Mouse (Mus musculus): ENCODE results near the gene Prickle2. TPM values are rescaled to one million over a fixed set of nuclear protein-coding genes. Genes with fewer than 3 reads are reported as not detected.

Gene Prickle2
- polyA plus RNA-seq, 1 experiment from 2014 or later = 1.7 TPM

DNA sequence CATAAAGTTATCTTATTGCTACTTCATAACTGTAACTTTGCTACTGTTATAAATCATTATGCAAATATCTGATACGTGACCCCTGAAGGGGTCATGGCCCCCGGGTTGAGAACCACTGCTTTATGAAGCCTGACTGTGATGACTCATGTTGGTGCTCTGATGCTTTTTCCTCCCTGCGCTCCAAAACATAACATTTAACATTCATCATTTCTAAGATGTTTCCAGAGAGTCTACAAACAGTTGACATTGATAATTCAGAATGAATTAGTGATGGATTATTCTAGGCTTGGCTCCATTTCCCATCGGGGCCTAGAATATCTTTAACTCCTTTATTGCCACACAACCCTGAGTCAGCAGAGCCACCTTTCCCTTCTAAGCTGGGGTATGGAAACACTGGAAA is 247.9 kb downstream of the Prickle2 start:
- no peaks in the 10 kb centered on the region for H3K9me3 ChIP-seq (ENCODE audit: control insufficient read depth, low read length)
- no peak overlapping the region for H3K4me2 ChIP-seq
- no peak overlapping the region for H3K4me3 ChIP-seq (ENCODE audit: low read depth, low read length)
- no peak for DNase-seq (ENCODE audit: low spot score)
- ATAC-seq (replicated peaks; ENCODE audit: low FRiP score) = no peak
- 84% methylated on average over 4 of the region's 4 CpGs for WGBS
- H3K4me1 ChIP-seq (replicated peaks; ENCODE audit: control insufficient read depth, insufficient read depth, low read length) = no peaks in the 10 kb centered on the region
- no peaks in the 10 kb centered on the region for H3K27me3 ChIP-seq (replicated peaks; ENCODE audit: control insufficient read depth, insufficient read depth, low read length)
- H3K27ac ChIP-seq (ENCODE audit: low read depth, low read length) = no peak overlapping the region
- H3K9ac ChIP-seq (ENCODE audit: low read depth, low read length) = no peak overlapping the region
- no peaks in the 10 kb centered on the region for H3K36me3 ChIP-seq (ENCODE audit: control insufficient read depth, insufficient read depth, low read length)

DNA sequence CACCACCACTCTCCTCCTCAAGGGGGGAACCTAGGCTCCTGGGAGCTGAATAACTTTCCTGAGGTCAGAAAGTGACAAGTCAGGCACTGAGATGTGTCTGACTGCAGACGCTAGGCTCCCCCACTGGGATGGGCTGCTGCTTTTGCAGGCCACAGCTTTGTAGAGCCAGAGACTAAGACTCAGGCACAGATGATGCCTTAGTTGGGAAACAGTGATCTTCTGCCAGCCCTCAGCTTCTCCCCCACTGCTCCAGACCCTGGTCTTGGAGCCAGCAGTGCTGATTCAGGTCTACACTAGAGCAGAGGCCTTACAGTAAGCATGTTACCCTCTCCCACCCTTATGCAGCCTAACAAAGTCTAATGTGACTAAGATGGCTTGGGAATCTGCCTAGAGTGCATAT is 254.5 kb downstream of the Prickle2 start:
- no peaks in the 10 kb centered on the region for H3K27me3 ChIP-seq (replicated peaks; ENCODE audit: control insufficient read depth, insufficient read depth, low read length)
- H3K4me1 ChIP-seq (replicated peaks; ENCODE audit: control insufficient read depth, insufficient read depth, low read length) = no peaks in the 10 kb centered on the region
- no peaks in the 10 kb centered on the region for H3K9me3 ChIP-seq (ENCODE audit: control insufficient read depth, low read length)
- 78% methylated on average over 1 of the region's 1 CpGs for WGBS
- H3K27ac ChIP-seq (ENCODE audit: low read depth, low read length) = no peak overlapping the region
- no peaks in the 10 kb centered on the region for H3K36me3 ChIP-seq (ENCODE audit: control insufficient read depth, insufficient read depth, low read length)
- no peak overlapping the region for H3K4me2 ChIP-seq
- no peak overlapping the region for H3K9ac ChIP-seq (ENCODE audit: low read depth, low read length)
- H3K4me3 ChIP-seq (ENCODE audit: low read depth, low read length) = no peak overlapping the region
- no peak for ATAC-seq (replicated peaks; ENCODE audit: low FRiP score)
- DNase-seq (ENCODE audit: low spot score) = no peak

DNA sequence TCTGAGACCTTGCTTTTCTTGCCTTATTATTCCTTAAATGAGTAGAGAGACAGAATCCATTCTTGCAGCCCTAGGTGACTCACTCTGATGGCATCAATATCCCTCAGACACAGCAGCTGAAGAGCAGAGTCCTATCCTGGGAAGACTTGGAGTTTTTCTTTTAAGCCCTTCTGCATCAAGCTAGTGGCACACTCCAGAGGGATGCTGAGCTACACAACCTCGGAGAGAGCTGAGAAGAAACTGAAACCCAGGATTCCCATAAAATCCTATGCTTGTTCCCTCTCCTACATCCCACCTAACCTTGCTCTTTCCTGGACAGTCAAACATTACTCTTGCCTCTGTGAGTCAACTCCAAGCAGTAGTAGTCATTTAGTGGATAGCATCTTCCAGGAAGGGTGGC is 256.0 kb downstream of the Prickle2 start:
- no peak overlapping the region for H3K27ac ChIP-seq (ENCODE audit: low read depth, low read length)
- WGBS = 63% methylated on average over 1 of the region's 1 CpGs
- H3K27me3 ChIP-seq (replicated peaks; ENCODE audit: control insufficient read depth, insufficient read depth, low read length) = no peaks in the 10 kb centered on the region
- no peak for ATAC-seq (replicated peaks; ENCODE audit: low FRiP score)
- H3K4me3 ChIP-seq (ENCODE audit: low read depth, low read length) = no peak overlapping the region
- no peak overlapping the region for H3K4me2 ChIP-seq
- no peaks in the 10 kb centered on the region for H3K36me3 ChIP-seq (ENCODE audit: control insufficient read depth, insufficient read depth, low read length)
- no peaks in the 10 kb centered on the region for H3K4me1 ChIP-seq (replicated peaks; ENCODE audit: control insufficient read depth, insufficient read depth, low read length)
- no peak overlapping the region for H3K9ac ChIP-seq (ENCODE audit: low read depth, low read length)
- H3K9me3 ChIP-seq (ENCODE audit: control insufficient read depth, low read length) = no peaks in the 10 kb centered on the region
- no peak for DNase-seq (ENCODE audit: low spot score)

DNA sequence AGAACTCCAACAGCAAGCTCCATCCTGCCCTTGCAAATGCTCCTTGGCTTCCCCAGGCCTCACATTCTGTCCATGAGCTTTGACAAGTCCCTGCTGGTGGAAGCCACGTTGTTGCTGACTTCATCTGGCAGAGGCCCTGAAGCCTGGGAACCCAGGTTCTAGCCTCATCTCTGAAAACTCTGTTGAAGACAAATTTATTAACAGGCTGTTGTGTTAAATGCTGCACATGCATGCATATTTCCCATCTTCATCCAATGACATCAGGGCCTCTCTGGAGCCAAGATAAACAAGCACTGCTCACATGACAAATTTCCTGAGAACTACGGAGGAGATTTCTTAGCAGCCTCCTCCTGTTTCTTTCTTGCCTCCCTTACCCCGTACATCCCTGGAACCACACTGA is 259.3 kb downstream of the Prickle2 start:
- H3K9me3 ChIP-seq (ENCODE audit: control insufficient read depth, low read length) = no peaks in the 10 kb centered on the region
- no peak overlapping the region for H3K4me2 ChIP-seq
- 60% methylated on average over 3 of the region's 3 CpGs for WGBS
- no peaks in the 10 kb centered on the region for H3K27me3 ChIP-seq (replicated peaks; ENCODE audit: control insufficient read depth, insufficient read depth, low read length)
- no peak overlapping the region for H3K9ac ChIP-seq (ENCODE audit: low read depth, low read length)
- H3K4me3 ChIP-seq (ENCODE audit: low read depth, low read length) = no peak overlapping the region
- H3K4me1 ChIP-seq (replicated peaks; ENCODE audit: control insufficient read depth, insufficient read depth, low read length) = no peaks in the 10 kb centered on the region
- H3K36me3 ChIP-seq (ENCODE audit: control insufficient read depth, insufficient read depth, low read length) = no peaks in the 10 kb centered on the region
- ATAC-seq (replicated peaks; ENCODE audit: low FRiP score) = no peak
- H3K27ac ChIP-seq (ENCODE audit: low read depth, low read length) = no peak overlapping the region
- no peak for DNase-seq (ENCODE audit: low spot score)

DNA sequence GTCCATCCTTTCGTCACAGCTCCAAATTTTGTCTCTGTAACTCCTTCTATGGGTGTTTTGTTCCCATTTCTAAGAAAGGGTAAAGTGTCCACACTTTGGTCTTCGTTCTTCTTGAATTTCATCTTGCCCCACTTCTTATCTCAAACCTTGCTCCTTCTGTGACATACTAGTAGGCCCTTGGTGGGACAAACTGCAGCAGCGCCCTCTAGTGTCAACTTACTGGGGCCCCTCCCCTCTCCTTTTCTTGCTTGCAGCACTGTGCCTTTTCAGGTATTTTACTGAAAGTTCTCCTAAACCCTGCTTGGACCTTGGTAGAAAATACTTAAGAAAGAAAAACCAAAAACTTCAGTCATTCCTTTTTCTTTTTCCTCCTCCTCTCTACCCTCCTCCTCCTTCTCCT is 264.8 kb downstream of the Prickle2 start:
- no peaks in the 10 kb centered on the region for H3K4me1 ChIP-seq (replicated peaks; ENCODE audit: control insufficient read depth, insufficient read depth, low read length)
- H3K4me2 ChIP-seq = no peak overlapping the region
- no peaks in the 10 kb centered on the region for H3K9me3 ChIP-seq (ENCODE audit: control insufficient read depth, low read length)
- H3K4me3 ChIP-seq (ENCODE audit: low read depth, low read length) = no peak overlapping the region
- no peaks in the 10 kb centered on the region for H3K36me3 ChIP-seq (ENCODE audit: control insufficient read depth, insufficient read depth, low read length)
- no peak for ATAC-seq (replicated peaks; ENCODE audit: low FRiP score)
- no peaks in the 10 kb centered on the region for H3K27me3 ChIP-seq (replicated peaks; ENCODE audit: control insufficient read depth, insufficient read depth, low read length)
- no peak overlapping the region for H3K27ac ChIP-seq (ENCODE audit: low read depth, low read length)
- WGBS = 37% methylated on average over 2 of the region's 3 CpGs
- no peak overlapping the region for H3K9ac ChIP-seq (ENCODE audit: low read depth, low read length)
- DNase-seq (ENCODE audit: low spot score) = no peak

DNA sequence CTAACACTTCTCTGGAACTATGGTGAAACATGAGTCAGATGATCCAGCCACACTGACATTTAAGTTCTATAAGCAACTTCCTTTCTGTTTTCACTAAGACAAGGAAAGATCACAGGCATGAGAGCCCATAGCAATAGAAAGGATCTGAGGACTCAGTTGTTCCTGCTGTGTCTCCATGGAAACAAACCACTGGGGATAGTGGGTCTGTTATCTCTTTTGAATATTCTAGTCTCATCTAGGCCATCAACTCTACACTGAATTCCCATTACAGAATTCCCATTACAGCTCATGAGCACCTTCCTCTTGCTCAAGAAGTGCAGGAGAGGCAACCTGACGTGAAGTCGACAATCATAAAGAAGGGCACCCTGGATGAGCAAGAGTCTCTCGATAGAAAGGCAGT is 265.7 kb downstream of the Prickle2 start:
- H3K27ac ChIP-seq (ENCODE audit: low read depth, low read length) = no peak overlapping the region
- no peak overlapping the region for H3K4me3 ChIP-seq (ENCODE audit: low read depth, low read length)
- no peak for ATAC-seq (replicated peaks; ENCODE audit: low FRiP score)
- H3K36me3 ChIP-seq (ENCODE audit: control insufficient read depth, insufficient read depth, low read length) = no peaks in the 10 kb centered on the region
- H3K9ac ChIP-seq (ENCODE audit: low read depth, low read length) = no peak overlapping the region
- H3K27me3 ChIP-seq (replicated peaks; ENCODE audit: control insufficient read depth, insufficient read depth, low read length) = no peaks in the 10 kb centered on the region
- no peaks in the 10 kb centered on the region for H3K9me3 ChIP-seq (ENCODE audit: control insufficient read depth, low read length)
- H3K4me2 ChIP-seq = no peak overlapping the region
- WGBS = 79% methylated on average over 3 of the region's 3 CpGs
- no peak for DNase-seq (ENCODE audit: low spot score)
- no peaks in the 10 kb centered on the region for H3K4me1 ChIP-seq (replicated peaks; ENCODE audit: control insufficient read depth, insufficient read depth, low read length)

DNA sequence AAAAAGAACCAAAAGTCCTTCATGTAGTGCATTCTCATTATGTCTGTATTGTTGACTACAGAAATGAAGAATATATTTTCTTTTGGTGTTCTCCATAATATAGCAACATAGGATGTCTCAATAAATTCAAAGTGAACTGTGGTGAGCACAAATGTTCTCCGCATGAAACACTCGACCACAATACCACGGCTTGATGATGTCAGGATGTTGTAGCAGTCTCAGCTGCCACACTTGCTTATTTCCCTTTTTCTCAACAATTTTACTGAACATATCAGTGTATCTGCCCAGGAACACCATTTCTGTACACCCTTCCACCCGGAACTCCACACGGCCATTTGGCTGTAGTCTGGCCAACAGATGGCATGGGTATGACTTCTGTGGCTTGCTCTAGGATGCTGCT is 273.8 kb downstream of the Prickle2 start:
- no peak for DNase-seq (ENCODE audit: low spot score)
- no peak overlapping the region for H3K9ac ChIP-seq (ENCODE audit: low read depth, low read length)
- no peak overlapping the region for H3K4me3 ChIP-seq (ENCODE audit: low read depth, low read length)
- H3K9me3 ChIP-seq (ENCODE audit: control insufficient read depth, low read length) = no peaks in the 10 kb centered on the region
- H3K4me1 ChIP-seq (replicated peaks; ENCODE audit: control insufficient read depth, insufficient read depth, low read length) = no peaks in the 10 kb centered on the region
- 77% methylated on average over 5 of the region's 5 CpGs for WGBS
- no peak for ATAC-seq (replicated peaks; ENCODE audit: low FRiP score)
- H3K27me3 ChIP-seq (replicated peaks; ENCODE audit: control insufficient read depth, insufficient read depth, low read length) = no peaks in the 10 kb centered on the region
- no peak overlapping the region for H3K4me2 ChIP-seq
- no peaks in the 10 kb centered on the region for H3K36me3 ChIP-seq (ENCODE audit: control insufficient read depth, insufficient read depth, low read length)
- H3K27ac ChIP-seq (ENCODE audit: low read depth, low read length) = no peak overlapping the region

DNA sequence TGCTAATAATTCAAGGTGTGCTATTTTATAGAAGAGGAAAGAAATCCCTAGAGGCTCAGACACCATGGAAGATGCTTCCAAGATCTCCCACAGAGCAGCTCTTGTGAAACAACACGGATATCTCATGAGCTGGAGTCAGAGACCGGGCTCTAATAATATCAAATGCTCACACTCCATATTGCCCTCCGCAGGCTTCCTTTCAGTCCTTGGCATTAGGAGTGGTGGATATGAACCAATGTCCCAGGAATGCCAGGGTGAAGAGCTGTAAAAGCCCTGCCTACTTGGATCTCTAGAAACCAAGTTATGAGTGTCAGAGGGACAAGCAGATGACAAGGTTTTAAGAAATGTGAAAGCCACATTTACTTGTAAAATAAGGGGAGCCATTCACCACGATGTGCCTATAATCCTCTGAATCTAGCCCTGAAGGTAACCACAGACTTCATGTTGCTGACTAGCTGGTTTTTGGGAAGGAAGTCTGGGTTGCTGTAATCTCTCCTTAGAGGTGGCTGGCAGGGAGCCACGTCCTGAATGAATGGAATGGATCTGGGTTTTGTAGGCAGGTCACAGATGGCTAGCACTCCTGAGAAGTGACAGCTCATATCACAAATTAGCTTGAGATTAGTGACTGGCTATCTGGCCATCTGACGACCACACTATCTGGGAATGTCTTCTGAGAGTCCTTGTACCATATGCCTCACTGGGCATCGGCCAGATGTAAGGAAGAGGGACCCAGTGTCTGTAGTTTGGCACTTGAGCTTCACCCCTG is 278.4 kb downstream of the Prickle2 start:
- Histone ChIP-seq H3K9ac (ENCODE audit: low read depth, low read length) (no peak overlapping the region), H3K4me2 (no peak overlapping the region), H3K36me3 (ENCODE audit: control insufficient read depth, insufficient read depth, low read length) (no peaks in the 10 kb centered on the region), H3K4me1 (replicated peaks; ENCODE audit: control insufficient read depth, insufficient read depth, low read length) (no peaks in the 10 kb centered on the region), H3K27me3 (replicated peaks; ENCODE audit: control insufficient read depth, insufficient read depth, low read length) (no peaks in the 10 kb centered on the region), H3K27ac (ENCODE audit: low read depth, low read length) (no peak overlapping the region), H3K4me3 (ENCODE audit: low read depth, low read length) (no peak overlapping the region), H3K9me3 (ENCODE audit: control insufficient read depth, low read length) (no peaks in the 10 kb centered on the region)
- no peak for DNase-seq (ENCODE audit: low spot score)
- no peak for ATAC-seq (replicated peaks; ENCODE audit: low FRiP score)
- 54% methylated on average over 7 of the region's 7 CpGs for WGBS

DNA sequence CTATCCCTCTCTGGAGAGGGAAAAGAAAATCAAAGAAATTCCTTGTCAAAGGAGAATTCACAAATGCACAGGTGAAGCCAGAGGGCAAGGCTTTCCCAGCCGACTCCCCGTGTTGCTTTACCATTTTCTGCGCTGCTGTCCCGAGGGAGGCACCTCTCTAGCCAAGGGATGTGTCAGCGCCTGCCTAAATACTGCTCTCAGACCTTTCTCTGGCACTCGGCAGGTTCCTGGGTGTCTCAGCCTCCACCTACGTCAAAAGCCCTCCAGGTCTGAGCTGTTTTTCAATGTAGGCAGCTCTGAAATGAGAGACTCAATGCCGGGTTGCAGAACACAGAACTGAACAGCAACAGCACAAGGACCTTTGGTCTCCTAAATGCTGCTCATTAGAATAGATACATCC is 280.1 kb downstream of the Prickle2 start:
- no peak overlapping the region for H3K27ac ChIP-seq (ENCODE audit: low read depth, low read length)
- no peak overlapping the region for H3K4me3 ChIP-seq (ENCODE audit: low read depth, low read length)
- no peaks in the 10 kb centered on the region for H3K9me3 ChIP-seq (ENCODE audit: control insufficient read depth, low read length)
- WGBS = 76% methylated on average over 8 of the region's 8 CpGs
- no peaks in the 10 kb centered on the region for H3K27me3 ChIP-seq (replicated peaks; ENCODE audit: control insufficient read depth, insufficient read depth, low read length)
- ATAC-seq (replicated peaks; ENCODE audit: low FRiP score) = no peak
- DNase-seq (ENCODE audit: low spot score) = no peak
- H3K4me1 ChIP-seq (replicated peaks; ENCODE audit: control insufficient read depth, insufficient read depth, low read length) = no peaks in the 10 kb centered on the region
- no peak overlapping the region for H3K9ac ChIP-seq (ENCODE audit: low read depth, low read length)
- no peak overlapping the region for H3K4me2 ChIP-seq
- no peaks in the 10 kb centered on the region for H3K36me3 ChIP-seq (ENCODE audit: control insufficient read depth, insufficient read depth, low read length)

Measured in liver, embryonic 11.5 days (tissue).